Mouse (Mus musculus) lung, postnatal 0 days (tissue): ENCODE measurements around the gene Nup93.

Source experiments
- CTCF ChIP-seq: IDR thresholded peaks from 2 replicates; pipeline ENCODE4 v1.5.1; 2016; ENCODE audit warnings: antibody characterized with exemption, mild to moderate bottlenecking
- EP300 ChIP-seq: IDR thresholded peaks from 2 replicates; pipeline ENCODE4 v1.6.1; 2016; ENCODE audit warnings: antibody characterized with exemption, mild to moderate bottlenecking, control low read depth

- TF ChIP-seq CTCF (no peak), EP300 (no peak)
Measured at GRCm38 (mm10) chr8:94314069-94314468, 99.7 kb downstream of the Nup93 start.
